Mouse (Mus musculus) small intestine, adult 2 months (tissue): ENCODE measurements around the gene Ppp4r1.

Experiments
- CTCF ChIP-seq: fragments of 200-500 bp; IDR thresholded peaks from 2 replicates; pipeline ENCODE4 v1.5.1; 2012; ENCODE audit warnings: low read depth, mild to moderate bottlenecking, control low read depth, inconsistent platforms, low read length, moderate library complexity, mixed read lengths; ENCODE audit not compliant: insufficient replicate concordance, insufficient read length; ENCODE audit errors: extremely low read depth
- POLR2A ChIP-seq: fragments of 200-500 bp; IDR thresholded peaks from 2 replicates; pipeline ENCODE4 v1.6.1; 2012; ENCODE audit warnings: low read depth, mild to moderate bottlenecking, control low read depth, inconsistent platforms, low read length, moderate library complexity

GRCm38 (mm10) chr17:65763221-65763620, 19.2 kb upstream of the Ppp4r1 start:
- TF ChIP-seq CTCF, result no peak
- no peak for TF ChIP-seq POLR2A
